Mouse (Mus musculus): ENCODE data around the gene Plekhg2.

Plekhg2 gene

DNA sequence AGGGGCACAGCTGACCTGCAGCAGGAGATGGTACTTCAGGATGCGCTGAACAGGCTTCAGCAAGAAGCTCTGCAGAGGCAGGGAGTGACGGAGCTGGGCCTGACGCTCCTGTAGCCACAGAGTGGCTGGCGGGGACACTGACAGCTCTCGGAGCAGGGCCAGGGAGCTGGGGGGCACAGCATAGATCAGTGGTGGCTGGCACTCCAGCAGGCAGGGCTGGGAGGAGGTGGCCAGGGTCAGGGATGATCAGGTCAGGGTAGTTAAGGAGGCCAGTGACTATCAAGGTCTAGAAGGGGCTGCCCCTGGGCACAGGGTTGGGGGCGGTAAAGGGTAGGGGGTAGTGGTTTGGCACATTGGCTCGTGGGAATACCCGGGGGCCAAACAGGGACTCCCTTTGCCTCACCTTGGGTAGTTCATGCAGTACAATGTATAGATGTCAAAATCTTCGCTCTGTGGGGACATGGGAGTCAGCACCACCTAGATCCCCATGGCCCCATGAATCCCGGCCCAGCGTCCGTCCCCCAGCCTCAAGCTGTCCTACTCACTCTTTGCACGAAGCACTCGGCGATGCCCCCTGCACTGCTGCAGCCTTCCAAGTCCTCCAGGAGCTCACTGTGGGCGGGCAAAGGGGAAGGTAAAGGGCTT is 4.0 kb downstream of the Plekhg2 start:
- DNase-seq (ENCODE audit: low read depth in 1 of 2, low spot score in 2 of 2): no peak

DNA sequence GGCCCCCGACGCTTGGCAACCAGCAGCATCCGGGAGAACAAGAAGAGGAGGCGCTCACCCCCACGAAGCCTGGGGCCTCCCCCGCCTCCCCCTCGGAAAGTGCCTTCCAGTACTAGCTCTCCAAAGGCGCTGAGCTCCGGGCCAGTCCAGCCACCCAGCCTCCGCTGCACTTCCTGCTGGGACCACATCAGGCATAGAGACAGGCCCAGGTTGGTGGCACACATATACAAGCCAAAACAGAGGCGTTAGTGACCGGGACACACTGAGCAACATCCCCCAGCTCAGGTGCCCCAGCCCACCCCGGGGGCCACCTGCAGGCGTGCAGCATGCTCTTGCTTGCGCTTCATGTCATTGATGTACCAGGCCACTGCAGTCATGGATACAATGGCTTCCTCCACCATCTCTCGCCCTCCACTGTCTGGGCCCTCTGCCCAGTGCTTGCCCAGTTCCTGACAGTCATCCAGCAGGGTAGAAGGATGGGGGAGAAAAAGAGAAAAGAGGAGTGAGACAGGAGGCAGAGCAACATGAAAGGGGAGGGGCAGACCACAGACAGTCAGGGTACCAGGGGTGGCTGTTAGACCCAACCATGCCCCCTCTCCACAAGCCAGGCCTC is 4.6 kb downstream of the Plekhg2 start:
- DNase-seq (ENCODE audit: low read depth in 1 of 2, low spot score in 2 of 2): no peak

DNA sequence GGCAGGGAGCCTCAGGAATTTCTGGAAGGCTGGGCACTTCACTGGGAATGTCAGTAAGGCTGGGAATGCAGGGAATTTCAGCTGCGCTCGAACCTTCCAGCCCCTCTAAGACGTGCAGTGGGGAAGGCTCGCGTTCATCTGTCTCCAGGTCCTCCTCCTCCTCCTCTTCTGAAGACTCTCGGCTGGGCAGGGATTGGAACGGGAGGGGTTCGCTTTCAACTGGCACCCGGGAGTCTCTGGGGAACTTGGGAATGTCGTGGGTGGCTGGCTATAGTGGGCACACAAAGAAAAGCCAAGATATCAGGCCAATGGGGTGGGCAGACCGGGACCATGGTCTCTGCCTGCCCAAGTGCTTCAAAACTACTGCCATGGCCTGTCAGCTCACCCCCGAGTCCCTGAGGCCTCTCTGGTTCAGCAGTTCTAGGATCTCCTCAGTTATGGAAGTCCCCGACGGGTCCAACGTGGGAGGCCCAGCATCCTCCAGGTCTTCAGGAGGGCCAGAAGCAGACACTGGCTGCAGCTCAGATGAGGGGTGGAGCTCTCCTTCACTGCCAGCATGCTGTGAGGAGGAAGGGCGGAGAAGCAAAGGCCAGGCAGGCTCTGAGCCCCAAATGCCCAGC is 9.8 kb downstream of the Plekhg2 start:
- no peak for DNase-seq (ENCODE audit: low read depth in 1 of 2, low spot score in 2 of 2)

DNA sequence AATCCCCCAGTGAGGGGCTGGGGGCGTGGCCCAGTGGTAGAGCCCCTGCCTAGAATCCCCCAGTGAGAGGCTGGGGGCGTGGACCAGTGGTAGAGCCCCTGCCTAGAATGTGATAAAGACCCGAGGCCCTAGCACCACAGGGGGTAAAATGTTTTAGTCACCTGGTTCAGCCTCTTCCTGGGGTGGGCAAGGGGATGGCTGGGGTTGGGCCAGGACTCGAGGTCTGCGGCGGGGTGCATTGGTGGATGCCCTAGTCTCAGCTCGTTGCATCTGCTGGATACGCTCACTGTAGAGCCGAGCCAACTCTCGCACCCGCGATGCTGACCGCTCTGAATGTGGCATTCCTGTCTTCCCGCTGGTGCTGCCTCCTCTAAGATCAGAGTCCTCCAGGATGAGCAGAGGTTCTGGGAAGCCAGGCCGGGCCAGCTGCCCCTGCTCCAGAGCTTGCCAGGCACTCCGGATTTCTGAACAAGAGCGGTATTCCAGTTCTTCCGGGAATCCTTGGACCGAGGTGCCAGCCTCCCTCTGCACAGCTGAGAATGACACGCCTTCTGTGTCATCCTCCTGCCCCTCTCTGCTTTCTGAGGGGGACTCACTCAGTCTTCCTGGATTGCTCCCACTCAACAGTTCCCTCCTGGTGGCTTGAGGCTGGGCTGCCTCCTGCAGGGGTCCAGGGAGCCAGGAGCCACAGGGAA is 10.6 kb downstream of the Plekhg2 start:
- no peak for DNase-seq (ENCODE audit: low read depth in 1 of 2, low spot score in 2 of 2)

DNA sequence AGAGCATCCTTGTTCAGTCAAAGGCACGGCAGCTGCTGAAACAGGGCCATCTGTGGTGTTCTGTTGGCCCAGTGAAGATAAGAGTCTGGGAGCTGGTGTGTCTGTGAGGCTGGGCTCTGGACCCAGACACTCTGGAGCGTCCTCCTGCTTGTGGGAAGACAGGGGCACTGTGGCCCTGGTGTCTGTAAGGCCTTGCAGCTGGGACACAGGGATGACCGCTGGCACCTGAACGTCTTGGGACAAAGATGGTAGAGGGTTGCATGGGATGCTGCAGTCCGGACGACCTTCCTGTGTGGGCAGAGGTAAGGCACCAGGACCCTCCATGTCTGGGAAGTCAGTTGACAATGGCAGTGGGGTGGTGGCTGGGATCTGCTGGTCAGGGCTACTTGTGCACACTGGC is 12.1 kb downstream of the Plekhg2 start:
- DNase-seq (ENCODE audit: low read depth in 1 of 2, low spot score in 2 of 2): no peak

DNA sequence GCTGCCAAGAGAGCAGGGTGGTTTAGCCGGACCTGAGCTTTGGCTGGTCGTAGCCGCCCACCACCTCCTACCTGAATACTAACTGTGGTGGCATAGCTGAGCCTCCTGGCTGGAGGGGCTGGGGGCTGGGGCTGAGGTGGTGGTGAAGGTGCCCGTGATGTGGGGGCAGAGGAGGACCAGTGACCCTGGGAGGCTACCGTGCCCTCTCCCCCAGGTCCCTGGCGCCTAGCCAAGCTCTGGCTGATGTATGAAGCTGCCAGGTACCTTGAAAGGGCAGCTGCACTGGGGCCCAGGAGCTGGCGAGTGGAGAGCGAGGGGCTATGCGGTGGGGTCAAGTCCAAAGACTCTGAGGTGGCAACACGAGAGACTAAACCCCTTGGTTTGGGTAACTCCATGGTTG is 12.5 kb downstream of the Plekhg2 start:
- no peak for DNase-seq (ENCODE audit: low read depth in 1 of 2, low spot score in 2 of 2)

DNA sequence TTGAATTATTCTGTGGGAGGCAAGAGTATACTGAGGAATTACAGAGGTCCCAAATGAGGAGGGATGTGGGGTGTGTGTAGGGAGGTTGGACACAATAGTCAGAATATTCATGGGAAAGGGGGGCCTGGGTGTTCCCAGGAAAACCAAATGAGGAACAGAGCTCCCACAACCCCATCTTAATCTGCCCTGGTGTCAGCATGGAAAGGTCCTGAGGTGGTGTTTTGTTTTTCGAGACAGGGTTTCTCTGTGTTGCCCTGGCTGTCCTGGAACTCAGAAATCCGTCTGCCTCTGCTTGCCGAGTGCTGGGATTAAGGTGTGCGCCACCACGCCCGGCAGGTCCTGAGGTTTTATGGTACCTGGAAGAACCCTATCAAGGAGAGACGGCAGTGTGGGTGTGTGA is 14.0 kb downstream of the Plekhg2 start:
- DNase-seq (ENCODE audit: low read depth in 1 of 2, low spot score in 2 of 2): no peak

DNA sequence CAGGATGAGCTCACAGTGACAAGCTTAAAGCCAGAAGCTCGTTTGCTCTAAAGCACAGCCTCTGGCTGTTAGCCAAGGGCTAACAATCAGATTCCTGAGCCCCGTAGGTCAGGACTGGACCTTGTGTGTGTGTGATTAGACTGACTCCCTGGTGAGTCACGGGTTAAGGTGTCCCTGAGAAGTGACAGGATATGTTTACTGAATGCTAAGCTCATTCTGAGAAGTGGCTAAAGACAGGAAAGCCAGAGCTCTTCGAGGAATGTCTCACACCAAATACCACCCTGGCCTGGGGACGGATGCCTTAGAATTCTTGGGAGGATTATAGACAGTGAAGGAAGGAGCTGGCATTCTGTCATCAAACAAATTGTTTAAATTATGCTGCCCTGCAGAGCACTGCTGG is 14.4 kb downstream of the Plekhg2 start:
- no peak for DNase-seq (ENCODE audit: low read depth in 1 of 2, low spot score in 2 of 2)

DNA sequence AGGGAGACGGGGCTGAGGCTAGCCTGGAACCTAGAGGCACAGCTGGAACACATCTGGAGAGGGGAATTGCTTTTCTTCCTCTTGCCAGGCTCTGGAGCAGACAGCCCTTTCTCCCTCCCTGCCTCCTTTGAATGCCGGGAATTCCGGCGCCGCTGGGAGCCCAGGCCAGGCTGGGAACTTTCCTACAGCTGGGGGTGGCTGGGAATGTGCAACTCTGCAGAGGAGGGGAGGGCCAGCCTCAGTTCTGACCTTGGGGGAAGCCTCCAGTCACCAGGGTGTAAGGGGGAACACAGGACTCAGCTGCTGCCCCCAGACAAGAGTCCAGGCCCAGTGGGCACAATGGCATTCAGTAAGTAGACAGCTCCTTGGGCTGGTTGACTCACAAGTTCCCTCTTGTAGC is 15.4 kb downstream of the Plekhg2 start:
- DNase-seq (ENCODE audit: low read depth in 1 of 2, low spot score in 2 of 2): no peak

DNA sequence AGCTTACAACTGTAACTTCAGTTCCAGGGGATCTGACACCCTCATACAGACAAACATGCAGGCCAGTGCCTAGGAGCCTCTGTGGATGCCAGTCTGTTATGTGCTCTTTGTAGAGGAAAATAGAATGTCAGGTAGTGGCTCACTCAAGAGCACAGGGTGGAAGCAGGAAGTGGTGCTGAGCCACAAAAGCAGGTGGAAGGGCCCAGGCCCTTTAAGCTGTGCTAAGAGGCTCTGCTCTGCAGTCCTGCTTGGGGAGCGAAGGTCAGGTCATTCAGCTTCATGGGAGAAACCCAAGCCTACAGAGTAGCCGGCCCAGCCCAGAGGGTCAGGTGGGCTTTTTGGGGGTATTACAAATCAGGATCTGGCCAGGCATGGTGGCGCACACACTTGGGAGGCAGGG is 17.2 kb downstream of the Plekhg2 start:
- no peak for DNase-seq (ENCODE audit: low read depth in 1 of 2, low spot score in 2 of 2)

DNA sequence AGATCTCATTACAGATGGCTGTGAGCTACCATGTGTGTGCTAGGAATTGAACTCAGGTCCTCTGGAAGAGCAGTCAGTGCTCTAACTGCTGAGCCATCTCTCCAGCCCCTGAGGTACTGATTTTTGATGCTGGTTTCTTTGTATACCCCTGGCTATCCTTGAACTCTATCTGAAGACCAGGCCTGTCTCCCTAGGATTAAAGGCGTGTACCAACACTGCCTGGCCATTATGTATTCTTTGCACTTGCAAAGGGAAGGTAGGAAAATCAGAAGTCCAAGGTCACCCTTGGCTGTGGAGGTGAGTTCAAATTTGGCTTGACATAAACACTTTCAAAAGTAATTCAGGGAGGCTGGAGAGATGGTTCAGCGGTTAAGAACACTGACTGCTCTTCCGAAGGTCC is 17.8 kb downstream of the Plekhg2 start:
- no peak for DNase-seq (ENCODE audit: low read depth in 1 of 2, low spot score in 2 of 2)

DNA sequence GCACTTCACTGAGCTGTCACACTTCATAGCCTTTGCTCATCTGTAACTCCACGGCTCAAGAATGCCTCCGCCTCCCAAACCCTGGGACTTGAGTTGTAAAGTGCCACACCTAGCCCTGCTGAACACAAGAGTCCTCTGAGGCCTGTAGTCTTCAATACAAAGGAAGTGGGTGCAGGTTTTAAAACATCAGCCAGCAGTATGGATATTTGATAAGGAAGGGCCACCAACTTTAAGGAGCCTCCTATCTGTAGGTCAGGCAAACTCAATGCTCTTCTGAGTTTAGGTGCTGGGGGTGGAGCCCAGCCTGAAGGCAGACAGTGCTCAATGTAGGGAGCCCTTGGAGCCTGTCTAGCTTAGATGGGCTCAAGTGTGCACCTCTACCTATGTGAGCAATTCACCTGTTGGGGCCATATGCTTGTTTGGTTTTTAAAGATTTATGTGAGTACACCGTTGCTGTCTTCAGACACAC is 18.3 kb downstream of the Plekhg2 start:
- DNase-seq (ENCODE audit: low read depth in 1 of 2, low spot score in 2 of 2): no peak

DNA sequence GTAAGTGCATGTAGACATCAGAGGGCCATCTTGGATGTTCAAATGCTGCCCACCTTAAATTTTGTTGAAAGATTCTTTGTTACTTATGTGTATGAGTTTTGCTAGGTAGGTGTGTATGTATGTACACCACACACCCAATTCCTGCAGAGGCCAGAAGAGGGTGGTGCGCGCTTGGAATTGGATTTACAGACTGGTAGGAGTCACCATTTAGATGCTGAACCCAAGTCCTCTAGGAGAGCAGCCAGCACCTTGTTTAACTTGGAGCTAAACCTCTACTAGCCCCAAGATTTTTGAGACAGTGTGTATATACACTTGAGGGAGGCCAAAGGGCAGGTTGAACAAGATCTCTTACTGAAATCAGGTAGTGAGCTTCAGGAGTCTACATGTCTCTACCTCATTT is 19.1 kb downstream of the Plekhg2 start:
- DNase-seq (ENCODE audit: low read depth in 1 of 2, low spot score in 2 of 2): no peak

DNA sequence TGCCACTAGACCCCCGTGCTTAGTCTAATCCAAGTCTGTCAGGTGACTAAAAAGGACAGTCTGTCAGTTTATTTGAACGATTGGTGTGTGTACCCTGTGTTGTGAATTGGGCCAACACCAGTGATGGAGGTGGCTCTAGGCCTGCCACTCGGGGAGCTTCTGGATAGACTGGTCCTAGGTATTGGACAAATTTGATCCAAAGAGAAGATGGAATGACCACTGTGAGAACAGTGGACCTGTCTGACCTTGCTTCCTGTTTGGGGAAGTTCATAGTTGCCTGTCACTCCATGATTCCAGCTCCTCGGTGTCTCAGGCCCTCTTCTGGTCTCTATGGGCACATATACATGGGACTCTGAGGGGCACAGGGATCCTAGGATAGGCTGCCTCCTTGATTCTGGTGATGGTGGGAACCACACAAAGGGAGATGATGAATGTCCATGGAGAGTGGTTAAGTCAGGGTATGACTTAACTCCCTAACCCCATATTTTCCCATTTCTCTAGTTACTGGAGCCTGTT is 20.7 kb downstream of the Plekhg2 start:
- no peak for DNase-seq (ENCODE audit: low read depth in 1 of 2, low spot score in 2 of 2)

DNA sequence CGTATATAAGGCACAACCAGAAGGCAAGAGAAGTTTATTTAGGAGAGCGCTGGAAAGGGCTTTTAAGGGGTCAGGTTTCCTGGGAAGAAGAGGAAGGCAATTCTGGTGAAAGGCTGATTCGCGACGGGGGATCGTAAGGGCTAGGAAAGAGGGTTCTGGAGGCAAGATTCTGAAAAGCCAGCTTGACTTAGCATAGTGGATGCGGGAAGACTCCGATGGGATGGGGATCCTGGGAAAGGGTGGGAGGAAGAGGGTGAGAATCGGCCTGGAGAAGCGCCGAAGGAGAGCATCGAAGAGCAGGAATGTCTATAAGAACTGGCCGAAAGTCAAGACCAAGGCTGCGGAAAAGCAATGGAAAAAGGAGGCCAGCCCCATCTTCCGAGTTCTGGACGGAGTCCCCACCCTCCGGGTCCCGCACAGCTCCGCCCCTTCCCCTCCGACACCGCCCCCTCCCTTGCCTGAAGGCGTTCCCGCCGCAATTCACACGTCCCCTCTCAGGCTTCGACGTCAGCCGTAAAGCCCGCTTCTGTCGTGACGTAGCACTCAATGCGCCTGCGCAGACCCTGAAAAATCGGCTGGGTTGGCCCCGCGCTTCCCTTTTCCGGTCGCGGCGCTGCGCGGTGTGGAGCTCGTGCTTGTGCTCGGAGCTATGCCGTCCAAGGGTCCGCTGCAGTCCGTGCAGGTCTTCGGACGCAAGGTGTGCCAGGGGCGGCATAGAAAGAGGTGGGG is 22.1 kb downstream of the Plekhg2 start, which contains the start of gene Rps16:
Gene Rps16, plus strand, starts transcription at position 498 of the 729 bp plus-strand sequence.
- peak; percentile 95 to 98 for DNase-seq (ENCODE audit: low read depth in 1 of 2, low spot score in 2 of 2)

DNA sequence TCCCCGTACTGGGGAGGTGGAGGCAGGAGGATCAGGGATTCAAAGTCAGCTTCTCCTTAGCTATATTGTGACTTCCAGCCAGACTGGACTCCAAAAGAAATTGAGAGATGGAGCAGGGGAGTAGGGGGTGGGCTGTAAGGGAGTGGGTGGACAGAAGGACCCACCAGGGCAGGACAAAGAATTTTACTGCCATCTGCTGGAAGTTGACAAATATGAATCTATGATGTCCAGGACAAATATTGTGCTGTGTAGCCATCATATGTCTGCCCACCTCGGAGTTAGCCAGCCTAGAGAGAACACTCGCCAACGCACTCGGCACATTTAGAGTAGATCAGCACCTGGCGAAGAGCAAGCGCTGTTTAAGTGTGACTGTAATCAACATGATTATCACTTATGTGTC is 23.8 kb downstream of the Plekhg2 start:
- DNase-seq (ENCODE audit: low read depth in 1 of 2, low spot score in 2 of 2): no peak

DNA sequence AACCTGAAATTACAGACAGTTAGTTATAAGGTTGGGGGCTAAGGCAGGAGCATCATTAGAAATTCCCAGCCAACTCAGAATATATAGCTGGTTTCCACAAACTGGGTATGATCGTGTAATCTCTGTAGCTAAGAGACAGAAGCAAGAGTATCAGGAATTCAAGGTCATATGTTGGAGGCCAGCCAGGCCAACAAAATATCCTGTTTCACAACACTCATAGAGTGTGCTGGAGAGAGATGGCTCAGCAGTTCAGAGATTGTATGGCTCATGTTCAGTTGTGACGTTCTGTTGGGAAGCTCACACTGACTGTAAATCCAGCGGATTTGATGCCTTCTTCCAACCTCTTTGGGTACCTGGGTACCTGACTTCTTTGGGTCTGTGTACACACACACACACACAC is 24.7 kb downstream of the Plekhg2 start:
- DNase-seq (ENCODE audit: low read depth in 1 of 2, low spot score in 2 of 2): no peak

DNA sequence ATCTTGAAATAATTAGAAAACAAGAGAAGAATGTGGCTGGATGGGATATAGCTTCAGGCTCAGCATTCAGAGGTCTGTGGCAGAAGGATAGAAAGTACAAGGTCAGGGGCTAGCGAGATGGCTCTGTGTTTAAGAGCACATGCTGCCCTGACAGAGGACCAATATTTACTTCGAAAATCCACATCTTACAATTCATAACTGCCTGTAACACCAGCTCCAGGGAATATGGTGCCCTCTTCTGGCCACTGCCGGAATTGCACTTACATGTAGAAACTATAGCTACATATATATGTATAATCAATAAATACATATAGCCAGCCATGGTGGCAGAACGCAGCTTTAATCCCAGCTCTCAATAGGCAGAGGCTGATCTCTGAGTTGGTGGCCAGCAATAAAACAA is 27.8 kb downstream of the Plekhg2 start:
- DNase-seq (ENCODE audit: low read depth in 1 of 2, low spot score in 2 of 2): peak in 1 of 2 experiments; percentile 43

DNA sequence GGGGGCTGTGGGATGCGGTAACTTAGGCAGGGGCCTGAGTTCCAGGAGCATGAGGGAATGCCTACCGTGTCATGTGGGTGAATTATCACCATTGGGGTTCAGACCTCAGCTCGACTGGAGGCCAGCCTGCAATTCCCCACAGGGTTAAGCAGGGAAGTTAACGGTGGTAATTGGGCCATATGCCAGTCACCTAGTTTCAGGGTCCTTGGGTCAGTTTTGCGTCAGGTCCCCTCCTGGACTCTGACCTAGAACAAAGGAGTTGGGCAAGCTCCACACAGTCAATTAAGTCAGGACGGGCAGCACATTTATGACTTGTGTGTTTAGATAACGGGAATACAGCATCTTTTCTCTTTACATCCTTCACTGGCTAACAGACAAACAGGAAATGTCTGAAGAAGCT is 31.0 kb downstream of the Plekhg2 start:
- no peak for DNase-seq (ENCODE audit: low read depth in 1 of 2, low spot score in 2 of 2)

DNA sequence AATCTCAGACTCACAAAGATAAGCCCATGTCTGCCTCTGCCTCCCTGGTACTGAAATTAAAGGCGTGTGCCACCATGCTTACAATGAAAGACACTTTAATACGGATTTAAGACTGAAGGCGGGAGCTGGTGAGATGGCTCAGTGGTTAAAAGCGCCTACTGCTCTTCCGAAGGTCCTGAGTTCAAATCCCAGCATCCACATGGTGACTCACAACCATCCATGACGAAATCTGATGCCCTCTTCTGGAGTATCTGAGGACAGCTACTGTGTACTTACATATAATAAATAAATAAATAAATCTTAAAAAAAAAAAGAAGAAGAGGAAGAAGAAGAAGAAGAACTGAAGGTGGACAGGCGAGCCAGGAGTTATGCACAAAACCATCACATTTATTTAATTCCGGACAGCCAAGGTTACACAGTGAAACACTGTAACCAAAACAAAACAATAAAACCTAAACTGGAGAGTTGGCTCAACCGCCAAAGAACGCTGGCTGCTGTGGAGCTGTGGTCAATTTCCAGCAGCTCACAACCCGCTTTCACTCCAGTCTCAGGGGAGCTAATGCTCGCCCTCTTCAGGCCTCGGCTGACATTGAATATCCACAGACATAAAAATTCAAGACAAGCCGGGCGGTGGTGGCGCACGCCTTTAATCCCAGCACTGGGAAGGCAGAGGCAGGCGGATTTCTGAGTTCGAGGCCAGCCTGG is 33.0 kb downstream of the Plekhg2 start:
- DNase-seq (ENCODE audit: low read depth in 1 of 2, low spot score in 2 of 2): peak in 1 of 2 experiments; percentile 57
